Mouse (Mus musculus) myocyte (in vitro differentiated cells): ENCODE measurements around the gene Adam10. TPM values are rescaled to one million over a fixed set of nuclear protein-coding genes. Genes with fewer than 3 reads are reported as not detected.

Experiments
- H3K27me3 ChIP-seq: one replicate; pipeline ENCODE4 v1.6.1; 2011; ENCODE audit not compliant: control insufficient read depth, insufficient read depth, insufficient read length
- H3K36me3 ChIP-seq: one replicate; pipeline ENCODE4 v1.6.1; 2011; ENCODE audit not compliant: control insufficient read depth, insufficient read depth
- H3K4me2 ChIP-seq: one replicate; pipeline ENCODE4 v1.6.1; 2011; ENCODE audit warnings: low read depth, control low read depth
- H3K4me3 ChIP-seq: one replicate; pipeline ENCODE4 v1.5.1; 2011; ENCODE audit warnings: mild to moderate bottlenecking, control low read depth, moderate library complexity
- H3K79me2 ChIP-seq: one replicate; pipeline ENCODE4 v1.6.1; 2011; ENCODE audit not compliant: control insufficient read depth, insufficient read depth
- H3ac ChIP-seq: one replicate; pipeline ENCODE4 v1.6.1; 2011; ENCODE audit not compliant: control insufficient read depth, insufficient read length
- CEBPB ChIP-seq: IDR thresholded peaks from 2 replicates; pipeline ENCODE4 v1.6.1; 2011; ENCODE audit warnings: mild to moderate bottlenecking, moderate library complexity; ENCODE audit not compliant: poor library complexity, insufficient read depth, severe bottlenecking
- E2F4 ChIP-seq: IDR thresholded peaks from one replicate; pipeline ENCODE4 v1.6.1; 2011; ENCODE audit warnings: mild to moderate bottlenecking, control low read depth, moderate library complexity; ENCODE audit not compliant: insufficient read depth
- MAX ChIP-seq: IDR thresholded peaks from one replicate; pipeline ENCODE4 v1.6.1; 2011; ENCODE audit warnings: low read depth, mild to moderate bottlenecking, control low read depth
- MYOD1 ChIP-seq, 3 experiments: IDR thresholded peaks; one replicate each; pipeline ENCODE4 v1.6.1; 2011; ENCODE audit warnings: control low read depth in 2 of 3, low read depth in 2 of 3, mild to moderate bottlenecking in 2 of 3, moderate library complexity in 1 of 3; ENCODE audit not compliant: insufficient read length in 2 of 3, control insufficient read depth in 1 of 3
- MYOG ChIP-seq, 3 experiments: IDR thresholded peaks; one replicate each; pipeline ENCODE4 v1.6.1; 2011; ENCODE audit warnings: control low read depth in 2 of 3, low read depth in 2 of 3, mild to moderate bottlenecking in 2 of 3; ENCODE audit not compliant: insufficient read length in 2 of 3, control insufficient read depth in 1 of 3, insufficient read depth in 1 of 3
- POLR2A ChIP-seq: IDR thresholded peaks from one replicate; pipeline ENCODE4 v1.6.1; 2011; ENCODE audit warnings: low read depth, mild to moderate bottlenecking, control low read depth, moderate library complexity; ENCODE audit not compliant: insufficient read length
- POLR2AphosphoS2 ChIP-seq: IDR thresholded peaks from one replicate; pipeline ENCODE4 v1.6.1; 2011; ENCODE audit warnings: low read depth, control low read depth; ENCODE audit not compliant: insufficient read length
- REST ChIP-seq: IDR thresholded peaks from one replicate; pipeline ENCODE4 v1.6.1; 2011; ENCODE audit warnings: mild to moderate bottlenecking, control low read depth, moderate library complexity; ENCODE audit not compliant: insufficient read depth, insufficient read length
- SRF ChIP-seq: IDR thresholded peaks from one replicate; pipeline ENCODE4 v1.6.1; 2011; ENCODE audit warnings: low read depth; ENCODE audit not compliant: control insufficient read depth, insufficient read length
- TCF12 ChIP-seq: IDR thresholded peaks from one replicate; pipeline ENCODE4 v1.6.1; 2011; ENCODE audit warnings: mild to moderate bottlenecking, control low read depth; ENCODE audit not compliant: poor library complexity, insufficient read depth, severe bottlenecking
- TCF3 ChIP-seq: IDR thresholded peaks from one replicate; pipeline ENCODE4 v1.6.1; 2011; ENCODE audit warnings: low read depth, control low read depth; ENCODE audit not compliant: insufficient read length
- USF1 ChIP-seq: IDR thresholded peaks from one replicate; pipeline ENCODE4 v1.6.1; 2011; ENCODE audit warnings: low read depth, mild to moderate bottlenecking, control low read depth, moderate library complexity
- polyA plus RNA-seq: library from polyadenylated mRNA; unstranded; fragments of >200 nt; fragmentation: generic; extraction: Trizol; gene quantifications from one replicate; pipeline ENCODE4 v1.2.1, GENCODE M21; 2012; ENCODE audit warnings: missing spikeins

Gene Adam10
- polyA plus RNA-seq, 1 experiment, result 18.3 TPM

GRCm38 (mm10) chr9:70670381-70670780 lies 8.4 kb upstream of the Adam10 start:
- TF ChIP-seq USF1 (no peak), MYOG (IDR thresholded peaks at IDR 0.05; ENCODE audit: control insufficient read depth in 1 of 3, insufficient read depth in 1 of 3, insufficient read length in 2 of 3, low read depth in 2 of 3) (no peak), MAX (no peak), REST (no peak), TCF12 (no peak), POLR2A (no peak), E2F4 (no peak), CEBPB (no peak), MYOD1 (IDR thresholded peaks at IDR 0.05; ENCODE audit: control insufficient read depth in 1 of 3, insufficient read length in 2 of 3, low read depth in 2 of 3) (no peak), SRF (no peak), POLR2AphosphoS2 (no peak), TCF3 (no peak)
- Histone ChIP-seq H3K79me2 (no peaks in the 10 kb centered on the region), H3K36me3 (no peaks in the 10 kb centered on the region), H3K27me3 (no peaks in the 10 kb centered on the region), H3K4me3 (no peak overlapping the region), H3K4me2 (no peak overlapping the region), H3ac (no peak overlapping the region)

- Histone ChIP-seq H3K36me3 (no peaks in the 10 kb centered on the region), H3K4me2 (no peak overlapping the region), H3K79me2 (no peaks in the 10 kb centered on the region), H3ac (no peak overlapping the region), H3K27me3 (no peaks in the 10 kb centered on the region), H3K4me3 (no peak overlapping the region)
- TF ChIP-seq MYOG (IDR thresholded peaks at IDR 0.05; ENCODE audit: control insufficient read depth in 1 of 3, insufficient read depth in 1 of 3, insufficient read length in 2 of 3, low read depth in 2 of 3), result no peak
- no peak for TF ChIP-seq POLR2AphosphoS2
- TF ChIP-seq REST, result no peak
- TF ChIP-seq E2F4, result no peak
- no peak for TF ChIP-seq TCF12
- TF ChIP-seq MAX, result no peak
- TF ChIP-seq USF1, result no peak
- TF ChIP-seq TCF3, result no peak
- TF ChIP-seq POLR2A, result no peak
- no peak for TF ChIP-seq CEBPB
- TF ChIP-seq MYOD1 (IDR thresholded peaks at IDR 0.05; ENCODE audit: control insufficient read depth in 1 of 3, insufficient read length in 2 of 3, low read depth in 2 of 3), result no peak
- no peak for TF ChIP-seq SRF
Measured at GRCm38 (mm10) chr9:70671278-70671677, 7.5 kb upstream of the Adam10 start.

GRCm38 (mm10) chr9:70671772-70672579 lies 6.8 kb upstream of the Adam10 start:
- Histone ChIP-seq H3ac (no peak overlapping the region), H3K79me2 (no peaks in the 10 kb centered on the region), H3K27me3 (no peaks in the 10 kb centered on the region), H3K4me2 (no peak overlapping the region), H3K4me3 (no peak overlapping the region), H3K36me3 (no peaks in the 10 kb centered on the region)
- TF ChIP-seq USF1 (no peak), SRF (no peak), POLR2A (no peak), CEBPB (no peak), TCF3 (no peak), MYOG (IDR thresholded peaks at IDR 0.05; ENCODE audit: control insufficient read depth in 1 of 3, insufficient read depth in 1 of 3, insufficient read length in 2 of 3, low read depth in 2 of 3) (no peak), REST (no peak), POLR2AphosphoS2 (no peak), TCF12 (no peak), MYOD1 (IDR thresholded peaks at IDR 0.05; ENCODE audit: control insufficient read depth in 1 of 3, insufficient read length in 2 of 3, low read depth in 2 of 3) (no peak), E2F4 (no peak), MAX (no peak)

- H3K4me3 ChIP-seq, result no peak overlapping the region
- TF ChIP-seq CEBPB, result no peak
- no peak for TF ChIP-seq E2F4
- TF ChIP-seq MYOG (IDR thresholded peaks at IDR 0.05; ENCODE audit: control insufficient read depth in 1 of 3, insufficient read depth in 1 of 3, insufficient read length in 2 of 3, low read depth in 2 of 3), result no peak
- no peak for TF ChIP-seq TCF12
- no peak for TF ChIP-seq MAX
- no peak for TF ChIP-seq POLR2A
- TF ChIP-seq MYOD1 (IDR thresholded peaks at IDR 0.05; ENCODE audit: control insufficient read depth in 1 of 3, insufficient read length in 2 of 3, low read depth in 2 of 3), result no peak
- no peak for TF ChIP-seq SRF
- TF ChIP-seq TCF3, result no peak
- TF ChIP-seq REST, result no peak
- no peak for TF ChIP-seq POLR2AphosphoS2
- TF ChIP-seq USF1, result no peak
- no peak overlapping the region for H3ac ChIP-seq
- no peak overlapping the region for H3K4me2 ChIP-seq
- no peaks in the 10 kb centered on the region for H3K79me2 ChIP-seq
- no peaks in the 10 kb centered on the region for H3K36me3 ChIP-seq
- no peaks in the 10 kb centered on the region for H3K27me3 ChIP-seq
Measured at GRCm38 (mm10) chr9:70673656-70674055, 5.1 kb upstream of the Adam10 start.

GRCm38 (mm10) chr9:70675117-70675516 lies 3.7 kb upstream of the Adam10 start:
- TF ChIP-seq CEBPB (no peak), MYOD1 (IDR thresholded peaks at IDR 0.05; ENCODE audit: control insufficient read depth in 1 of 3, insufficient read length in 2 of 3, low read depth in 2 of 3) (no peak), USF1 (no peak), E2F4 (no peak), MYOG (IDR thresholded peaks at IDR 0.05; ENCODE audit: control insufficient read depth in 1 of 3, insufficient read depth in 1 of 3, insufficient read length in 2 of 3, low read depth in 2 of 3) (no peak), TCF3 (no peak), POLR2AphosphoS2 (no peak), REST (no peak), SRF (no peak), POLR2A (no peak), MAX (no peak), TCF12 (no peak)
- H3K4me2 ChIP-seq, result no peak overlapping the region
- no peaks in the 10 kb centered on the region for H3K27me3 ChIP-seq
- no peaks in the 10 kb centered on the region for H3K36me3 ChIP-seq
- H3K4me3 ChIP-seq, result no peak overlapping the region
- H3ac ChIP-seq, result no peak overlapping the region
- H3K79me2 ChIP-seq, result peaks cover 7% of the 10 kb centered on the region
